Mouse (Mus musculus): ENCODE data around the gene Mypop. TPM values are rescaled to one million over a fixed set of nuclear protein-coding genes. Genes with fewer than 3 reads are reported as not detected.

The Mypop gene
- 10 to 100 TPM; 50.4 to 53.3 TPM for total RNA-seq (2021)

DNA sequence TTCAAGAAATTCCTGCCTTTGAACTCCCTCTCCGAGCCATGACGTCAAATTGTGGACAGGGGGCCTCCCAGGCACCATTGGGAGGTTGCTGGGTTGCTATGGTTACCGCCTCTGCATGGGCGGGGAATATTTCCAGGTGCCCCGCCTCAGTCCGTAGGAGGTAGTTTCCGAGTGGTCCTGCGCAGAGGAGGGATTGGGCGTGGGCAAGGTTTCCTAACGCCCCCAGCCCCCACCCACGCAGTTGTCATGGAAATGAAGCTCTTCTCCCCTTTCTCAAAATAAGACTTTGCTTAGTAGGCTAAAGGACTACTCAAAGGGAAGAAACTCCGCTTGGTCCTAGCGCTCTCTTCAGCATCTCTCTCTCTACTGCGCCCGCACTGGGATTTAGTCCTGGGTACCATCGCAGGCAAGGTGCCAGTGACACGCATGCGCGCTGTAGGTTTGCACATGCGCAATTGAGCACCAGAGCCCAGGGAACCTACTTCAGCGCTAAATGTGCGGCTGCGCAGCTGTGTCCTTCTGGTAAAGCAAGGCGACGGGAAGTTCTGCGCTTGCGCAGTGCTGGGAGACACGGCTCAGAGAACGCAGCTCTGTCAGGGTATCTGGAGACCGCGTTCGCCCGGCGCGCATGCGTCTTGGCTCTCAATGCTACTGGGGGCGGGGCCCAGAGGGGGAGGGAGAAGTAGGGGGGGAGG, at the start of gene Mypop:
TSS of gene Mypop (plus strand) at position 645 of the 695 bp plus-strand sequence.
- peak; percentile 100 for DNase-seq (ENCODE audit: low spot score in 2 of 2)
- intact Hi-C loops (cut with DNase I), result loop anchor here (2.0 to 5.0 kb wide), 2 partner anchors 66 to 93 kb away; partner anchors contain the start of gene Nova2

DNA sequence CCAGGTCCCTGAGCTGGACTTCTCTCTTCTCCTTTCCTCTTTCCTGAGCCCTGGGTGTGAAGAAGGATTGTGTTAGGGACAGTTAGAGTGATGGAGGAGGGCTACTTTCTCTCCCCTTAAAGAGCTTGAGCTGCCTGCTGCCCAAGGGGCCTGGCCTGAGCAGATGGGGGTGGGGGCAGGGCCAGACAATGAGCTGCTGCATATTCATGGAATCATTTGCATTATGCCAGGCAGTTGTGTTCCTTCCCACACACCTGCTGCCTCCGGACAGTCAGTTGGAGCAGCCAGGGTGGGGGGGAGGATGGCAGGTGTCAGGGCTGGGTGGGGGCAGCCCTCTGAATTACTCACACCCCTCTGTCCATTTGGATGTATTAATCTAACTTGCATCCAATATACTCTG, 48.7 kb upstream of the Mypop start:
- intact Hi-C loops (cut with DNase I), result loop anchor here (2.0 kb wide), 2 partner anchors 14 to 18 kb away; partner anchors contain the start of gene Nova2
- DNase-seq (ENCODE audit: low spot score in 2 of 2), result peak in 1 of 2 experiments; percentile 86

DNA sequence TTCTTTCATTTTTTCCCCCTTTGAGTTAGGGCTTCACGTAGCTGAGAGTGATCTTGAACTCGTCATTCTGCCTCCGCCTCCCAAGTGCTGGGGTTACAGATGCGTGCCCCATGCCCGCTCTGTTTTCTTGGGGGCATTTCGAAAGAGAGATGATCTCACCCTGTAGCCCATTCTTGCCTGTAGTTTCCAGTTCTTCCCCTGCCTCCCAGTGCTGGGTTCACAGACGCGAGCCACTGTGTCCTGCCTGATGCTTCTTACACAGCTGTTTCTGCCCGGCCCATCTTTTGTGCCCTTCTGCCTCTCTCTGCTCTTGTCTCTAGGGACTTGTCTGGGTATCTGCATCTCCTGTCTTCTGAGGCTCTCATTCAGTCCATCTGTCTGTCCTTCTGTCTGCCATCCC, 48.2 kb upstream of the Mypop start:
- no peak for DNase-seq (ENCODE audit: low spot score in 2 of 2)
- intact Hi-C loops (cut with DNase I), result loop anchor here (2.0 kb wide), 2 partner anchors 14 to 18 kb away; partner anchors contain the start of gene Nova2

DNA sequence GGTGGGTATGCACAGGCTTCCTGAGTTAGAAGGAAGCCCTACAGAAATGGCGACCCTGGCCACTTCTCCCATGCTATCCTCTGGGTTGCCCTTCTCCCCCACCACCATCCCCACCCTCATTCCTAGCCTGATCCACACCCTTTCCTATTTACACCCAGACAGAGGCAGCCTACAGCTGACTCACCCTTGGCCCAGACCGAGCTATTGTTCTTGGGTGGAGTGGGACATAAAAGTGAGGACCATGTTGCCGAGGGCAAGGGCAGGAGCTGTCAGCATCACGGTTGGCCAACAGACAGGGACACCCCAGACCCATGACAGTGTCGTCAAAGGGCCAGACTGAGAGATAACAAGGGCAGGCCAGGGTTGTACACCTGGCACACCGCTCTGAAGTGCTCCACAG, 42.9 kb upstream of the Mypop start:
- intact Hi-C loops (cut with DNase I), result no loop called here
- no peak for DNase-seq (ENCODE audit: low spot score in 2 of 2)

DNA sequence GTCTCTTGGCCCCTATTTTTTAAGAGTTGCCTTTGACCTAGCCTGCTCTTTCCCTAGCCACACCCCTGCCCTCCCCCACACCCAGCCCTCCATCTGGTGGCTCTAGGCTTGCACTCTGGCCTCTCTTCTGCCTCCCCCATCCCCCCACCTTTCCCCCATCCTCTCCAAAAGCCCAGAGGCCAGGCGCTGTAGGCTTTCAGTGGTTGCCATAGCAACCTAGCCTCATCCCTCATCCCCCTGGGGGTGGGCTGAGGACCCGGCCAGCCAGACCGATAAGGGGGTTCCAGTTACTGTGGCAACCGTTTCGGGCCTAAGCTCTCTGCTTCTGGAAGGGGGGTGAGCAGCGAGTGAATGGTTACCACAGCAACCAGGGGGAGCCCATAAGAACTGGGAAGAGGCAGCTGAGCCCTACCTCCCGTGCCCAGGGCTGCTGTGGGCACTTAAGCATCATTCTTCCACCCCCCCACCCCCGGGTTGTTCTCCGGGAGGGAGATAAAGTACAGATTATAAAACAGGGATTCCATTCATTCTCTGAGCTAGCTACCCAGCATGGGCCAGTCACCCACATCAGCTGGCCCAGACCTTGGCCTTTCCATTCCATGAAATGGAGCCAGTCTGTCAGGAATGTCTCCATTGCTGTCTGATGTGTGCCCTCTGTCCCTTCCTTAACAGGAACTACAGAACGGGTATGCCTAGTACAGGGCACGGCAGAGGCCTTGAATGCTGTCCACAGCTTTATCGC, 41.1 kb upstream of the Mypop start:
- DNase-seq (ENCODE audit: low spot score in 2 of 2), result peak in 1 of 2 experiments; percentile 65
- intact Hi-C loops (cut with DNase I), result no loop called here

DNA sequence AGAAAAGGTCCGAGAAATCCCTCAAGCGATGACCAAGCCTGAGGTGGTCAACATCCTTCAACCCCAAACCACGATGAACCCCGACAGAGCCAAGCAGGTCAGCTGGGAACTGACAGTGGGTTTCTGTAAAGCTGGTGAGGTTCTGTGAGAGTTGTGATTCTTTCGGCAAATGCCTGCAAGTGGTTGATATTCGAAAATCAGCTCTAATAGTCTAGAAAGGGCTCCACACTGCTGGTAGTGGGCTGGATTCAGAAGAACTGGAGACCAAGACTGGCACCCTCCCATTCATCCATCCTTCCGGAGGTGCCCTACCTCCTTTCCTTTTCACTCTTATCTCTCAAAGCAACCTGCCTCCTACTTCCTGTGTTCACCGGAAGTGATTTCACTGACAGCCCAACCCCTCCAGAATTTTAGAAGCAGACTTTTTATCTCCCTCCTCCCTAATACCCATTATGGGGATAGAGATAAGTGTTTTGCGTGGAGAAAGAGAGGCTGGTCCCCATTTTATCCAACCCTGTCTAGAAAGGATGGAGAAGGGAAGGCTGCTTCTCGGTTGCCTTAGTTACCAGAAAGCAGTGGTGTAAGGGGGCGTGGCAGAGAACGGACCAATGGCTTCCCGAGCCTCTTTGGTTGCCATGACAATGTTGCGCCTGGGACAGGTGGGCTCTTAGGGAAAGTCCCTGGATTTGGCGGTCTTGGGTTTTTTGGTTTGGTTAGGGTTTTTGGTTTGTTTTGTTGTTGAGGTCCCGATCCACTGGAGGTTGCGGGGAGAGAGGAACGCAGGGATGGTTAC, 40.3 kb upstream of the Mypop start:
- DNase-seq (ENCODE audit: low spot score in 2 of 2), result no peak
- intact Hi-C loops (cut with DNase I), result no loop called here

DNA sequence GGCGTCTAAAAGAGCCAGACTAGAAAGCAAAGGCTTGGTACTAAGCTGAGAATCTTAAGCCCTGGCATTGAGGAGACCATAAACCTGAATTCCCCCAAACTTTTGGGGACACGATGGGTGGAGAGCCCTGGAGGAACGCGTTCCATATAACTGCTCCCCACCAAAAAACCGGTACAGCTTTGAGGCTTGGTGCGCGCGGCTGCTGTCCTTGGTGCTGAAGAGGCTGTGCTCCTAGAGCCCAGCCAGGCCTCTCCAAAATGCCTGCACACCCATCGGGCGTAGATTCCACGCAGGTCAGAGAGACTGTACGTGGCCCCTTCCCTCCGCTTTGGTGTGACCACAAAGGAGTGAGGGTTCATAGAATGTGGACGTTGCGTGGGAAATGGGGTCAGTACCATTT, 39.6 kb upstream of the Mypop start:
- DNase-seq (ENCODE audit: low spot score in 2 of 2), result no peak
- intact Hi-C loops (cut with DNase I), result no loop called here

DNA sequence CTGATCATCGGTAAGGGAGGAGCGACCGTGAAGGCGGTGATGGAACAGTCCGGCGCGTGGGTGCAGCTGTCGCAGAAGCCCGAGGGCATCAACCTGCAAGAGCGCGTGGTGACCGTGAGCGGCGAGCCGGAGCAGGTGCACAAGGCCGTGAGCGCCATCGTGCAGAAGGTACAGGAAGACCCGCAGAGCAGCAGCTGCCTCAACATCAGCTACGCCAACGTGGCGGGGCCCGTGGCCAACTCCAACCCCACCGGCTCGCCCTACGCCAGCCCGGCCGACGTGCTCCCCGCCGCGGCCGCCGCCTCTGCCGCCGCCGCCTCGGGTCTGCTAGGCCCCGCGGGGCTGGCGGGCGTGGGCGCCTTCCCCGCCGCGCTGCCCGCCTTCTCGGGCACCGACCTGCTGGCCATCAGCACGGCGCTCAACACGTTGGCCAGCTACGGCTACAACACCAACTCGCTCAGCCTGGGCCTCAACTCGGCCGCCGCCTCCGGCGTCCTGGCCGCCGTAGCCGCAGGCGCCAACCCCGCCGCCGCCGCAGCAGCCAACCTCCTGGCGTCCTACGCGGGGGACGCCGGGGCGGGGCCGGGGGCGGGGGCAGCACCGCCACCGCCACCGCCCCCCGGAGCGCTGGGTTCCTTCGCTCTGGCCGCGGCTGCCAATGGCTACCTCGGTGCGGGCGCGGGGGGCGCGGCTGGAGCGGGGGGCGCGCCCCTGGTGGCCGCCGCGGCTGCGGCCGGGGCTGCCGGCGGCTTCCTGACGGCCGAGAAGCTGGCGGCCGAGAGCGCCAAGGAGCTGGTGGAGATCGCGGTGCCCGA, 33.3 kb upstream of the Mypop start:
- intact Hi-C loops (cut with DNase I), result loop anchor here (1.0 to 2.0 kb wide), 3 partner anchors 15 to 63 kb away; partner anchors contain the start of gene Nova2
- peak; percentile 65 for DNase-seq (ENCODE audit: low spot score in 2 of 2)

DNA sequence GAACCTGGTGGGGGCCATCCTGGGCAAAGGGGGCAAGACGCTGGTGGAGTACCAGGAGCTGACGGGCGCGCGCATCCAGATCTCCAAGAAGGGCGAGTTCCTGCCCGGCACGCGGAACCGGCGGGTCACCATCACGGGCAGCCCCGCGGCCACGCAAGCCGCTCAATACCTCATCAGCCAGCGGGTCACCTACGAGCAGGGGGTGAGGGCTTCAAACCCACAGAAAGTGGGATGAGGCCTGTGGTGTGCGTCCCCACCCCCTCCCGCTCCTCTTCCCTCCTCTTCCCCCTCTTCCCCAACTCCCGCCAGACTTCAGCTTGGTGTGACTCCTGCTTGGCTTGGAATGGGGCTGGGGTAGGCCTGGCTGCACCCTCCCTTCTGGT, 32.7 kb upstream of the Mypop start:
- no peak for DNase-seq (ENCODE audit: low spot score in 2 of 2)
- intact Hi-C loops (cut with DNase I), result loop anchor here (2.0 kb wide), 1 partner anchor 64 kb away; no protein-coding TSS in a partner anchor

DNA sequence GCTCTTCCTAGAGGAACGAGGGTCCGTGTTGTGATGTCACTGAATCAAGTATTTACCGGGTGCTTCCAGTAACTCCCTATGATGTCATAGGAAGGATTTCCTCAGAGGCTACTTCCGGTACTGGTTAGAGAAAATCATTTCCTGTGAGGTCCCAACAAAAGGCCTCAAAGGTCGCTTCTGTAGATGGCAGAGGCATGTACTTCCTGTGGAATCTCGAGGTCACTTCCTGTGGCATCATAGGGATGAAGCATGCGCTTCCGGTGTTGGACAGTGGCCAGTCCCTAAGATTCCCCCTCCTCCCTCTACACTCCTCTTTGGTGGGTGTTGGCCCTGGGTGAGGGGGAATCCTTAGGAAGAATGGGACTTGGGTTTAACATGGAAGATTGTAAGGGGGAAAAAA, 31.6 kb upstream of the Mypop start:
- intact Hi-C loops (cut with DNase I), result loop anchor here (2.0 kb wide), 1 partner anchor 65 kb away; no protein-coding TSS in a partner anchor

DNA sequence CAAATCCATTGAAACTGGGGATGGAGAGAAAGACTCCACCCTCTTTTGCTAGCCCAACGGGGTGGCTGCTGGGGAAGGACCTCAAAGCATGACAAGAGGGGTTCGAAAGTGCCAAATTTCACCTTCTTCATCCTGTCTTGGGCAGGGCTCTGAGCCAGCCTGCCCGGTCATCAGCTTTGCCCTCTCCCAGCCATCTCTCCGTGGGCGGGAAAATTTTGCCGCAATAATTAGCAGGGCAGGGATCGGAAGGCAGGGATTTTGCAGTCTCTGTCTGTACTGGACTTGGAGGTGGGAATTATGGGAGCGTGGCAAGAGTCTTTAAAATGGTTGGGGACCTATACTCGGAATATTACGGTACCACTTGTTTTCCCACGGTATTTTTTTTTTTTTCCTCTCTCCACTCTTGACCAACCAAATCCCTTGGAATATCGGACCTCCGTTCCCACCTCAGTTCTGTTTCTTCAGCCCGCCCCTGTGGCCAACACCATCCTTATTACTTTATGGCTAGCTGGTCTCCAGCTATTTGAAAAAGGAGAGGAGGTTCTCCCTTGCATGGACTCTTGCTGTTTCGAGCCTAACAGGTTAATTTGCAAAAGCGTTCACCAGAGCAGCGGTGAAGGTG, 28.8 kb upstream of the Mypop start:
- intact Hi-C loops (cut with DNase I), result no loop called here

More for the DNA sequence above, 31.6 kb upstream of the Mypop start:
- DNase-seq (ENCODE audit: low spot score in 2 of 2), result no peak

DNA sequence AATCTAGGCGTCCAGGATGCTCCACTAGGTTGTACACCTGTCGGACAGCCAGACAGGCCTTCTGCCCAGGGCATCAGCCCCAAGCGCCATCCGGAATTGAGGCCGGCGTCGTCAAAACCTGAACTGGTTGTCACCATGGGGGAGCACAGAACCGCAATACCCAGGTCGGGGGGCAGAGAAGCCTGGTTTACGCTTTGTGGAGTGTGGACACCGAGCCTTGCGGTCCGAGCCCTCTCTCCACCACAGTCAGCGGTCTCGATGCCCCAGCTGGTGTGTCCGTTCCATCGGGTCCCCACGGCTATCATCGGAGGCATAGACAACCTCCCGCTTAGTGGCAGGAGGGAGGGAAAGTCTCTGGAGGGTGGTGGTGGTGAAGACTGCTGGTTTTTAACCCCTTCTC, 28.2 kb upstream of the Mypop start:
- intact Hi-C loops (cut with DNase I), result no loop called here
- no peak for DNase-seq (ENCODE audit: low spot score in 2 of 2)

More for the DNA sequence above, 28.8 kb upstream of the Mypop start:
- DNase-seq (ENCODE audit: low spot score in 2 of 2), result no peak

DNA sequence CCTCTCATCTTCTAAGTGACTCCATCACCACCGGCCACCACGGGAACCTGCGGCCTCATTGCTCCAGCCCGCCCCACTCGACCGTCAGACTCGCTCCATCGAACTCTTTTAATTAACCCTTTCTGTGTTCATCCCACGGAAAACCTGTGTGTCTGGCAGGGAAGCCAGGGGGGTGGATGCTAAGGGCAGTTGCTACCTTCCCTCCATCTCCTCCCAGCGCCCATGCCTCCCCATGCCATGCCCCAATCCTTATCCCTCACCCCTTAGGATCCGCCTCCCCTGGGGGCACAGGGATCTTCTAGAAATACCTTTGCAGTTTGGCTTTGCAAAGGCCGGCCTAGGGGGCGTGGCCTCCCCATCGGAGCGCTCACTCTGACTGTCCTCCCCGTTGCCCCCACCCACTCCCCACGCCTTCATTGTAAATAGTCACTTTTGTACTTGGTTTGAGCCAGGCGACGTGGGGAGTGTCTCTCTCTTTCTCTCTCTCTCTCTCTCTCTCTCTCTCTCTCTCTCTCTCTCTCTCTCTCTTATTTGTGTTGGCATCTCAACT, 27.7 kb upstream of the Mypop start:
- intact Hi-C loops (cut with DNase I), result no loop called here

DNA sequence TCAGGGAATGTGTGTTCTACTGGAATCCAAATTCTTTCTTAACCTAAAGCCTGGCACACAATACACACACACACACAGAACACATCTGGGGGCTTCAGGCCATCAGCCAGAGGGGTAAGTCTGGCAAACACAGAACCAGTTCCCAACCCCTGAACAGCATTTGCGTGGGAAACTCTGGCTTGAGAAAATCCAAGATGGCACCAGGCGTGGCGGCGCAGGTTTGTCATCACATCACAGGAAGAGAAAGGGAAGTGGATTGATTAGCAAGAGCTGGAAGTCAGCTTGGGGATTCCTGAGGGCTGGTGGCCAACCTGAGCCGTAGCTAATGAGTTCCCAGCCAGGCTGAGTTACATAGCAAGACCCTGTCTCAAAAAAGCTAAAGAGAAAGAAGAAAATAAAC, 25.7 kb upstream of the Mypop start:
- intact Hi-C loops (cut with DNase I), result no loop called here

More for the DNA sequence above, 27.7 kb upstream of the Mypop start:
- DNase-seq (ENCODE audit: low spot score in 2 of 2), result no peak

DNA sequence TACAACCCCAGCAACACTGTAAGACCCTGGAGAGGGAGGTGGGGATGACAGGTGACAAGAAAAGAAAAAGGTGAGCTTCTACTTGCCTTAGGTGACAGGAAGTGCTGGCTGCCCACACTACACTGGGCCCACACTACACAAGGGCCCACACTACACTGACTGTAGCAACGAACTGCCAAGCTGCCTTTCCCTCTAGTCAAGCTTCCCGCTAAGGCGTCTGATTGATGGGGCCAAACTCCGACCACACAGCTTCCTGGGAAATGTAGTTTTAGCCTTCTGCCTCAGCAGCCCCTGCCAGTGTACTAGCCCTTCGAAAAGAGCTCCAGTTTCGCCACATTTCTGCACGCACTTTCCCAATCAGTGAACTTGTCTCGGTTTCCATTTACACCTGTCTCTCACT, 23.4 kb upstream of the Mypop start:
- intact Hi-C loops (cut with DNase I), result no loop called here
- DNase-seq (ENCODE audit: low spot score in 2 of 2), result no peak

More for the DNA sequence above, 25.7 kb upstream of the Mypop start:
- no peak for DNase-seq (ENCODE audit: low spot score in 2 of 2)

DNA sequence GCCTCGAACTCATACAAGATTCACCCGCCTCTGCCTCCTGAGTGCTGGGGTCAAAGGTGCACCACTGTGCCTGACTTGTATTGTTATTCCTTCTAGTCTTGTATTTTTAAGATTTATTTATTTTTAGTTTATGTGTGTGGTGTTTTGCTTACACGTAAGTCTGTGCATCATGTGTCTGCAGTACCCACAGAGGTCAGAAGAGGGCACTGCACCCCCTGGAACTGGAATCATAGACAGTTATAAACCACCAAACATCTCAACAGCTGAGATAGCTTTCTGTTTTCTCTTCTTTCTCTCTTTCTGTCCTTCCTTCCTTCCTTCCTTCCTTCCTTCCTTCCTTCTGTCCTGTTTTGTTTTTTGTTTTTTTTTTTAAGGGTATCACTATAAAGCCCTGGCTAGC, 20.1 kb upstream of the Mypop start:
- no peak for DNase-seq (ENCODE audit: low spot score in 2 of 2)
- intact Hi-C loops (cut with DNase I), result no loop called here

DNA sequence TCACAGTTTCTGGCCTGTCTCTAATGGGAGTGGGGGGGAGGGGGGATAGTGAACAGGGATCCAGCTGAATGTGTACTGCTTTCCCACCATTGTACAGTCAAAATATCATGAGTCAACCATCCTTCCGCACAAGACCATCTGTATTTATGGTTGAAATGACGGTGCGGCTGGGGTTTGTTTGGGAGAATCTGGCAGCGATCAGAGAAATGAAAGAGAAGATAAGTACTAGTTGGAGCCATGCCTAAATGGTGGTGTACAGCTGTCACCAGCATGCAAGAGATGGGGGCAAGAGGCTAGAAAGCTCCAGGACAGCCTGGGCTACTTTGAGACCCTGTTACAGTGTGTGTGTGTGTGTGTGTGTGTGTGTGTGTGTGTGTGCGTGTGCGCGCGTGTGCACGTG, 12.7 kb upstream of the Mypop start:
- intact Hi-C loops (cut with DNase I), result no loop called here
- peak in 1 of 2 experiments; percentile 71 for DNase-seq (ENCODE audit: low spot score in 2 of 2)

DNA sequence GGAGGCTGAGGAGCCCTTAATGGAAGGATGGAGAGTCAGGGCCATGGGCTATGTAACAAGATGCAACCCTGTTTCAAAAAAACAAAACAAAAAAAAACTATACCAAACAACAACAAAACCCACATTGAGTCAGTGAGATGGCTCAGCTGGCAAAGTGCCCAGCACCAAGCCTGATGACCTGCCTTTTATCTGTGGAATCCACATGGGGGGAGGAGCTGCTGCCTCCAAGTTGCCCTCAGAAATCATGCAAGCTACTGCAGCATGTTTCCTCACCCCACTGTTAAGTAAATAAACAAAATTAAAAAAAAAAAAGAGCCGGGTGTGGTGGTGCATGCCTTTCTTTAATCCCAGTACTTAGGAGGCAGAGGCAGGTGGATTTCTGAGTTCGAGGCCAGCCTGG, 4.5 kb upstream of the Mypop start:
- no peak for DNase-seq (ENCODE audit: low spot score in 2 of 2)
- intact Hi-C loops (cut with DNase I), result no loop called here
